Mouse (Mus musculus): Measurements from ENCODE around the gene Gm17018. TPM values are rescaled to one million over a fixed set of nuclear protein-coding genes. Genes with fewer than 3 reads are reported as not detected.

The Gm17018 gene
- polyA plus RNA-seq, 1 experiment: not detected

- 91% methylated on average over 12 of the region's 12 CpGs for WGBS
- H3K27ac ChIP-seq (ENCODE audit: insufficient read depth, low read depth, low read length): no peak overlapping the region
- H3K4me3 ChIP-seq (ENCODE audit: insufficient read depth, low read depth, low read length): no peak overlapping the region
- no peaks in the 10 kb centered on the region; the same call in 1 of the 2 replicates for H3K4me1 ChIP-seq (ENCODE audit: control insufficient read depth, insufficient read depth, low read length)
- TF ChIP-seq POLR2A (IDR thresholded peaks at IDR 0.05; ENCODE audit: insufficient read depth, low read depth, low read length) (no peak), CTCF (IDR thresholded peaks at IDR 0.05; ENCODE audit: insufficient read depth, low read depth, low read length) (no peak)
These were observed 18.6 kb downstream of the Gm17018 start for GRCm38 (mm10) chr19:45578976-45579375.

- Histone ChIP-seq H3K4me1 (ENCODE audit: control insufficient read depth, insufficient read depth, low read length) (no peaks in the 10 kb centered on the region; the same call in 1 of the 2 replicates), H3K27ac (ENCODE audit: insufficient read depth, low read depth, low read length) (no peak overlapping the region), H3K4me3 (ENCODE audit: insufficient read depth, low read depth, low read length) (no peak overlapping the region)
- TF ChIP-seq CTCF (IDR thresholded peaks at IDR 0.05; ENCODE audit: insufficient read depth, low read depth, low read length) (no peak), POLR2A (IDR thresholded peaks at IDR 0.05; ENCODE audit: insufficient read depth, low read depth, low read length) (no peak)
- WGBS: 88% methylated on average over 7 of the region's 7 CpGs
These were observed 19.0 kb downstream of the Gm17018 start for GRCm38 (mm10) chr19:45579416-45579815.

- Histone ChIP-seq H3K4me3 (ENCODE audit: insufficient read depth, low read depth, low read length) (no peak overlapping the region), H3K4me1 (ENCODE audit: control insufficient read depth, insufficient read depth, low read length) (no peaks in the 10 kb centered on the region; the same call in 1 of the 2 replicates), H3K27ac (ENCODE audit: insufficient read depth, low read depth, low read length) (no peak overlapping the region)
- no peak for TF ChIP-seq POLR2A (IDR thresholded peaks at IDR 0.05; ENCODE audit: insufficient read depth, low read depth, low read length)
- no peak for TF ChIP-seq CTCF (IDR thresholded peaks at IDR 0.05; ENCODE audit: insufficient read depth, low read depth, low read length)
- 31% methylated on average over 12 of the region's 12 CpGs for WGBS
These were observed 19.8 kb downstream of the Gm17018 start for GRCm38 (mm10) chr19:45580235-45580634.

- H3K27ac ChIP-seq (ENCODE audit: insufficient read depth, low read depth, low read length): no peak overlapping the region
- no peak overlapping the region for H3K4me3 ChIP-seq (ENCODE audit: insufficient read depth, low read depth, low read length)
- H3K4me1 ChIP-seq (ENCODE audit: control insufficient read depth, insufficient read depth, low read length): no peaks in the 10 kb centered on the region
- TF ChIP-seq POLR2A (IDR thresholded peaks at IDR 0.05; ENCODE audit: insufficient read depth, low read depth, low read length) (no peak), CTCF (IDR thresholded peaks at IDR 0.05; ENCODE audit: insufficient read depth, low read depth, low read length) (peak; percentile 49; the same call in 1 of the 2 replicates)
- 61% methylated on average over 3 of the region's 3 CpGs for WGBS
These were observed 20.8 kb downstream of the Gm17018 start for GRCm38 (mm10) chr19:45581257-45581656.

GRCm38 (mm10) chr19:45582161-45582560, 21.7 kb downstream of the Gm17018 start:
- Histone ChIP-seq H3K27ac (ENCODE audit: insufficient read depth, low read depth, low read length) (no peak overlapping the region), H3K4me3 (ENCODE audit: insufficient read depth, low read depth, low read length) (no peak overlapping the region), H3K4me1 (ENCODE audit: control insufficient read depth, insufficient read depth, low read length) (no peaks in the 10 kb centered on the region)
- TF ChIP-seq CTCF (IDR thresholded peaks at IDR 0.05; ENCODE audit: insufficient read depth, low read depth, low read length) (no peak), POLR2A (IDR thresholded peaks at IDR 0.05; ENCODE audit: insufficient read depth, low read depth, low read length) (no peak)
- 56% methylated on average over 8 of the region's 8 CpGs for WGBS

GRCm38 (mm10) chr19:45583136-45583535, 22.7 kb downstream of the Gm17018 start:
- no peak overlapping the region for H3K27ac ChIP-seq (ENCODE audit: insufficient read depth, low read depth, low read length)
- WGBS: 89% methylated on average over 6 of the region's 6 CpGs
- no peak overlapping the region for H3K4me3 ChIP-seq (ENCODE audit: insufficient read depth, low read depth, low read length)
- no peaks in the 10 kb centered on the region for H3K4me1 ChIP-seq (ENCODE audit: control insufficient read depth, insufficient read depth, low read length)
- no peak for TF ChIP-seq POLR2A (IDR thresholded peaks at IDR 0.05; ENCODE audit: insufficient read depth, low read depth, low read length)

GRCm38 (mm10) chr19:45584856-45585620, 24.6 kb downstream of the Gm17018 start:
- H3K4me1 ChIP-seq (ENCODE audit: control insufficient read depth, insufficient read depth, low read length): no peaks in the 10 kb centered on the region
- no peak overlapping the region for H3K27ac ChIP-seq (ENCODE audit: insufficient read depth, low read depth, low read length)
- TF ChIP-seq CTCF (IDR thresholded peaks at IDR 0.05; ENCODE audit: insufficient read depth, low read depth, low read length) (no peak), POLR2A (IDR thresholded peaks at IDR 0.05; ENCODE audit: insufficient read depth, low read depth, low read length) (no peak)
- WGBS: 60% methylated on average over 9 of the region's 9 CpGs
- H3K4me3 ChIP-seq (ENCODE audit: insufficient read depth, low read depth, low read length): no peak overlapping the region

- H3K4me1 ChIP-seq (ENCODE audit: control insufficient read depth, insufficient read depth, low read length): peaks cover 3% of the 10 kb centered on the region; the same call in 1 of the 2 replicates
- WGBS: 79% methylated on average over 3 of the region's 3 CpGs
- H3K4me3 ChIP-seq (ENCODE audit: insufficient read depth, low read depth, low read length): no peak overlapping the region
- TF ChIP-seq POLR2A (IDR thresholded peaks at IDR 0.05; ENCODE audit: insufficient read depth, low read depth, low read length): no peak
- TF ChIP-seq CTCF (IDR thresholded peaks at IDR 0.05; ENCODE audit: insufficient read depth, low read depth, low read length): no peak
- H3K27ac ChIP-seq (ENCODE audit: insufficient read depth, low read depth, low read length): no peak overlapping the region
These were observed 26.4 kb downstream of the Gm17018 start for GRCm38 (mm10) chr19:45586850-45587249.

GRCm38 (mm10) chr19:45587509-45588292, 27.3 kb downstream of the Gm17018 start:
- TF ChIP-seq POLR2A (IDR thresholded peaks at IDR 0.05; ENCODE audit: insufficient read depth, low read depth, low read length) (no peak), CTCF (IDR thresholded peaks at IDR 0.05; ENCODE audit: insufficient read depth, low read depth, low read length) (no peak)
- H3K27ac ChIP-seq (ENCODE audit: insufficient read depth, low read depth, low read length): no peak overlapping the region
- peaks cover 3% of the 10 kb centered on the region; the same call in 1 of the 2 replicates for H3K4me1 ChIP-seq (ENCODE audit: control insufficient read depth, insufficient read depth, low read length)
- WGBS: 92% methylated on average over 6 of the region's 6 CpGs
- no peak overlapping the region for H3K4me3 ChIP-seq (ENCODE audit: insufficient read depth, low read depth, low read length)
